Mouse (Mus musculus) large intestine, adult 2 months (tissue): ENCODE data around the gene Slc25a45. TPM values are rescaled to one million over a fixed set of nuclear protein-coding genes. Genes with fewer than 3 reads are reported as not detected.

Experiments
- DNase-seq: peaks from one replicate; pipeline ENCODE4 v3.0.0-alpha.2; 2012; ENCODE audit warnings: low read depth, low spot score
- WGBS: fragments of 180-500 bp; shearing (Covaris S2); methylation state at CpG from one replicate; pipeline ENCODE4 v1.1.7; 2018; 5-methylcytosine and 5-hydroxymethylcytosine counted together
- polyA plus RNA-seq: library from polyadenylated mRNA; depleted of rRNA; stranded (reverse); fragments of >200 nt; gene quantifications from 2 replicates; pipeline ENCODE4 v1.2.3, GENCODE M21; 2012; rRNA removed

The Slc25a45 gene
- polyA plus RNA-seq, 1 experiment: 16.0 TPM

- WGBS: under 1% methylated on average over 38 of the region's 38 CpGs
- no peak for DNase-seq
Observed at GRCm38 (mm10) chr19:5923990-5924712, 46.5 kb downstream of the Slc25a45 start.

- WGBS: under 1% methylated on average over 18 of the region's 18 CpGs
- peak; percentile 74 for DNase-seq
Observed at GRCm38 (mm10) chr19:5924713-5925093, 47.1 kb downstream of the Slc25a45 start, which contains the start of gene Cdc42ep2. Gene Cdc42ep2, minus strand, starts transcription at chr19:5924816.

- DNase-seq: no peak
- WGBS: 32% methylated on average over 11 of the region's 11 CpGs
Observed at GRCm38 (mm10) chr19:5925311-5925855, 47.8 kb downstream of the Slc25a45 start.

GRCm38 (mm10) chr19:5927026-5927425 lies 49.4 kb downstream of the Slc25a45 start:
- WGBS: 91% methylated on average over 11 of the region's 11 CpGs
- DNase-seq: no peak

GRCm38 (mm10) chr19:5927532-5927931 lies 49.9 kb downstream of the Slc25a45 start:
- DNase-seq: no peak
- 83% methylated on average over 8 of the region's 8 CpGs for WGBS

- DNase-seq: no peak
Observed at GRCm38 (mm10) chr19:5928104-5928503, 50.5 kb downstream of the Slc25a45 start.

GRCm38 (mm10) chr19:5928546-5928945 lies 50.9 kb downstream of the Slc25a45 start:
- WGBS: 51% methylated on average over 3 of the region's 3 CpGs
- DNase-seq: no peak

More at GRCm38 (mm10) chr19:5928104-5928503, 50.5 kb downstream of the Slc25a45 start:
- WGBS: 69% methylated on average over 6 of the region's 6 CpGs

- WGBS: 27% methylated on average over 14 of the region's 14 CpGs
- DNase-seq: no peak
Observed at GRCm38 (mm10) chr19:5929634-5930596, 52.3 kb downstream of the Slc25a45 start.

GRCm38 (mm10) chr19:5935266-5935665 lies 57.7 kb downstream of the Slc25a45 start:
- no peak for DNase-seq
- 12% methylated on average over 3 of the region's 3 CpGs for WGBS

Other genes starting within 250 kb of the Slc25a45 start
- gene Rela, start 240.3 kb upstream of the Slc25a45 start, polyA plus RNA-seq: 46.7 and 47.6 TPM in 2 replicates
- 34.3 and 39.7 TPM in 2 replicates for gene Sipa1, start 214.1 kb upstream of the Slc25a45 start, polyA plus RNA-seq
- gene Map3k11, start 189.1 kb upstream of the Slc25a45 start, polyA plus RNA-seq: 71.1 and 90.9 TPM in 2 replicates
- gene Pcnx3, start 188.9 kb upstream of the Slc25a45 start, polyA plus RNA-seq: 71.8 and 89.0 TPM in 2 replicates
- gene Kcnk7, start 173.4 kb upstream of the Slc25a45 start, polyA plus RNA-seq: 0.18 TPM in 1 of 2 replicates, not detected in the other
- 45.1 and 63.8 TPM in 2 replicates for gene Ehbp1l1, start 151.5 kb upstream of the Slc25a45 start, polyA plus RNA-seq
- gene Fam89b, start 148.2 kb upstream of the Slc25a45 start, polyA plus RNA-seq: 65.4 and 79.8 TPM in 2 replicates
- gene Ltbp3, start 136.9 kb upstream of the Slc25a45 start, polyA plus RNA-seq: 18.4 and 19.9 TPM in 2 replicates
- gene Scyl1, start 106.4 kb upstream of the Slc25a45 start, polyA plus RNA-seq: 53.6 and 70.8 TPM in 2 replicates
- gene Frmd8, start 2.5 kb upstream of the Slc25a45 start, polyA plus RNA-seq: 24.6 and 48.3 TPM in 2 replicates
- 1.1 and 2.1 TPM in 2 replicates for gene Tigd3, start 16.3 kb downstream of the Slc25a45 start, polyA plus RNA-seq
- gene Dpf2, start 35.2 kb downstream of the Slc25a45 start, polyA plus RNA-seq: 69.6 and 84.6 TPM in 2 replicates
- 20.1 and 26.0 TPM in 2 replicates for gene Cdc42ep2, start 47.0 kb downstream of the Slc25a45 start, polyA plus RNA-seq
- gene Pola2, start 86.4 kb downstream of the Slc25a45 start, polyA plus RNA-seq: 44.6 and 56.0 TPM in 2 replicates
- gene Slc22a20, start 108.3 kb downstream of the Slc25a45 start, polyA plus RNA-seq: 0.05 TPM in 1 of 2 replicates, not detected in the other
- gene Capn1, start 138.1 kb downstream of the Slc25a45 start, polyA plus RNA-seq: 102 and 120 TPM in 2 replicates
- gene Syvn1, start 168.8 kb downstream of the Slc25a45 start, polyA plus RNA-seq: 76.7 and 86.7 TPM in 2 replicates
- 25.2 and 26.8 TPM in 2 replicates for gene Mrpl49, start 180.0 kb downstream of the Slc25a45 start, polyA plus RNA-seq
- gene Fau, start 180.0 kb downstream of the Slc25a45 start, polyA plus RNA-seq: 1,267 and 1,718 TPM in 2 replicates
- 34.9 and 42.3 TPM in 2 replicates for gene Znhit2, start 183.4 kb downstream of the Slc25a45 start, polyA plus RNA-seq
- 66.0 and 68.4 TPM in 2 replicates for gene Tm7sf2, start 190.6 kb downstream of the Slc25a45 start, polyA plus RNA-seq
- gene Vps51, start 199.4 kb downstream of the Slc25a45 start, polyA plus RNA-seq: 77.1 and 79.7 TPM in 2 replicates
- 0.37 and 0.38 TPM in 2 replicates for gene Tmem262, start 202.2 kb downstream of the Slc25a45 start, polyA plus RNA-seq
- gene Gm28374, start 204.4 kb downstream of the Slc25a45 start, polyA plus RNA-seq: 0.50 TPM in 1 of 2 replicates, not detected in the other
- 79.9 and 96.7 TPM in 2 replicates for gene Zfpl1, start 207.1 kb downstream of the Slc25a45 start, polyA plus RNA-seq
- 11.6 and 15.7 TPM in 2 replicates for gene Cdca5, start 207.2 kb downstream of the Slc25a45 start, polyA plus RNA-seq
- 0.15 TPM in 1 of 2 replicates, not detected in the other for gene AC131692.1, start 216.6 kb downstream of the Slc25a45 start, polyA plus RNA-seq
- 1,535 and 1,726 TPM in 2 replicates for gene Naaladl1, start 228.0 kb downstream of the Slc25a45 start, polyA plus RNA-seq
- gene Sac3d1, start 240.8 kb downstream of the Slc25a45 start, polyA plus RNA-seq: 21.4 and 24.2 TPM in 2 replicates